Mouse (Mus musculus) testis, postnatal 10 days (tissue): ENCODE results near the gene Cmtm1.
"Not testable (repeated sequence)": the region's sequence is repeated elsewhere in the genome, so short reads cannot be mapped to it uniquely, and the experiment has no call there.

Experiments
- DNase-seq: peaks from one replicate; pipeline ENCODE4 v3.0.0; 2021; ENCODE audit warnings: low spot score

Gene Cmtm1

GRCm38 (mm10) chr8:104309441-104310155 lies at the start of gene Cmtm1, which contains the start of gene Gm45711:
TSS of gene Cmtm1 (minus strand) at chr8:104310145.
TSS of gene Gm45711 (minus strand) at chr8:104310081.
- DNase-seq: not testable (repeated sequence)

GRCm38 (mm10) chr8:104358637-104359036 lies 48.7 kb upstream of the Cmtm1 start:
- DNase-seq: no peak

- DNase-seq: no peak
Measured at GRCm38 (mm10) chr8:104354504-104354903, 44.6 kb upstream of the Cmtm1 start.

- DNase-seq: no peak
Measured at GRCm38 (mm10) chr8:104353186-104353585, 43.2 kb upstream of the Cmtm1 start.

- no peak for DNase-seq
Measured at GRCm38 (mm10) chr8:104350047-104350446, 40.1 kb upstream of the Cmtm1 start.

- no peak for DNase-seq
Measured at GRCm38 (mm10) chr8:104348971-104349370, 39.0 kb upstream of the Cmtm1 start.

GRCm38 (mm10) chr8:104346706-104347105 lies 36.8 kb upstream of the Cmtm1 start:
- peak; percentile 58 for DNase-seq

- no peak for DNase-seq
Measured at GRCm38 (mm10) chr8:104344622-104345021, 34.7 kb upstream of the Cmtm1 start.

- peak; percentile 94 for DNase-seq
Measured at GRCm38 (mm10) chr8:104343957-104344356, 34.0 kb upstream of the Cmtm1 start.

GRCm38 (mm10) chr8:104342426-104342825 lies 32.5 kb upstream of the Cmtm1 start:
- no peak for DNase-seq

GRCm38 (mm10) chr8:104341678-104342077 lies 31.7 kb upstream of the Cmtm1 start:
- no peak for DNase-seq

- peak; percentile 91 for DNase-seq
Measured at GRCm38 (mm10) chr8:104341106-104341561, 31.2 kb upstream of the Cmtm1 start.

GRCm38 (mm10) chr8:104340233-104341105 lies 30.5 kb upstream of the Cmtm1 start:
- DNase-seq: peak; percentile 90

GRCm38 (mm10) chr8:104339983-104340232 lies 30.0 kb upstream of the Cmtm1 start:
- no peak for DNase-seq

- peak; percentile 53 for DNase-seq
Measured at GRCm38 (mm10) chr8:104339229-104339982, 29.5 kb upstream of the Cmtm1 start, which contains the start of gene Cmtm3. TSS of gene Cmtm3 (plus strand) at chr8:104339410.

- peak; percentile 43 for DNase-seq
Measured at GRCm38 (mm10) chr8:104337890-104338289, 27.9 kb upstream of the Cmtm1 start.

- DNase-seq: peak; percentile 26
Measured at GRCm38 (mm10) chr8:104336806-104337205, 26.9 kb upstream of the Cmtm1 start.

GRCm38 (mm10) chr8:104334196-104334595 lies 24.3 kb upstream of the Cmtm1 start:
- DNase-seq: no peak

GRCm38 (mm10) chr8:104333786-104334185 lies 23.8 kb upstream of the Cmtm1 start:
- DNase-seq: peak; percentile 18

GRCm38 (mm10) chr8:104332665-104333631 lies 23.0 kb upstream of the Cmtm1 start:
- no peak for DNase-seq

- DNase-seq: not testable (repeated sequence)
Measured at GRCm38 (mm10) chr8:104321930-104322329, 12.0 kb upstream of the Cmtm1 start, which contains the start of gene Cmtm2b. TSS of gene Cmtm2b (plus strand) at chr8:104322230.
